Mouse (Mus musculus): ENCODE measurements around the gene Derl3. TPM values are rescaled to one million over a fixed set of nuclear protein-coding genes. Genes with fewer than 3 reads are reported as not detected.

Gene Derl3
- polyA plus RNA-seq, 1 experiment from 2014 or later, result 1.2 TPM

GRCm38 (mm10) chr10:75853452-75853851 is 39.8 kb upstream of the Derl3 start:
- WGBS, result 22% methylated on average over 10 of the region's 10 CpGs
- Histone ChIP-seq H3K4me2 (ENCODE audit: low read length) (no peak overlapping the region), H3K9ac (replicated peaks; ENCODE audit: low read length) (no peak overlapping the region), H3K4me3 (replicated peaks; ENCODE audit: low read depth, low read length) (no peak overlapping the region), H3K27ac (replicated peaks; ENCODE audit: low read depth, low read length) (no peak overlapping the region), H3K27me3 (ENCODE audit: control insufficient read depth, insufficient read depth, low read length) (no peaks in the 10 kb centered on the region), H3K4me1 (ENCODE audit: control insufficient read depth, insufficient read depth, low read length) (peaks cover 8% of the 10 kb centered on the region; the same call in 1 of the 2 replicates), H3K9me3 (ENCODE audit: control insufficient read depth, low read length) (no peaks in the 10 kb centered on the region), H3K36me3 (ENCODE audit: control insufficient read depth, insufficient read depth, low read length) (peaks cover 14% of the 10 kb centered on the region; the same call in 1 of the 2 replicates)
- ATAC-seq (ENCODE audit: low FRiP score, low TSS enrichment) (peak; percentile 48; the same call in 1 of the 2 replicates), DNase-seq (peak; percentile 91)

GRCm38 (mm10) chr10:75854096-75854495 is 39.1 kb upstream of the Derl3 start:
- H3K27me3 ChIP-seq (ENCODE audit: control insufficient read depth, insufficient read depth, low read length), result no peaks in the 10 kb centered on the region
- no peak for DNase-seq
- no peak overlapping the region for H3K27ac ChIP-seq (replicated peaks; ENCODE audit: low read depth, low read length)
- H3K4me3 ChIP-seq (replicated peaks; ENCODE audit: low read depth, low read length), result no peak overlapping the region
- 51% methylated on average over 5 of the region's 5 CpGs for WGBS
- no peak overlapping the region for H3K9ac ChIP-seq (replicated peaks; ENCODE audit: low read length)
- peaks cover 14% of the 10 kb centered on the region; the same call in 1 of the 2 replicates for H3K36me3 ChIP-seq (ENCODE audit: control insufficient read depth, insufficient read depth, low read length)
- no peaks in the 10 kb centered on the region for H3K9me3 ChIP-seq (ENCODE audit: control insufficient read depth, low read length)
- peaks cover 12% of the 10 kb centered on the region for H3K4me1 ChIP-seq (ENCODE audit: control insufficient read depth, insufficient read depth, low read length)
- no peak overlapping the region for H3K4me2 ChIP-seq (ENCODE audit: low read length)
- ATAC-seq (ENCODE audit: low FRiP score, low TSS enrichment), result no peak

GRCm38 (mm10) chr10:75854791-75855190 is 38.4 kb upstream of the Derl3 start:
- 95% methylated on average over 6 of the region's 6 CpGs for WGBS
- Histone ChIP-seq H3K9ac (replicated peaks; ENCODE audit: low read length) (no peak overlapping the region), H3K4me1 (ENCODE audit: control insufficient read depth, insufficient read depth, low read length) (peaks cover 9% of the 10 kb centered on the region), H3K4me3 (replicated peaks; ENCODE audit: low read depth, low read length) (no peak overlapping the region), H3K27ac (replicated peaks; ENCODE audit: low read depth, low read length) (no peak overlapping the region), H3K4me2 (ENCODE audit: low read length) (no peak overlapping the region), H3K27me3 (ENCODE audit: control insufficient read depth, insufficient read depth, low read length) (no peaks in the 10 kb centered on the region), H3K9me3 (ENCODE audit: control insufficient read depth, low read length) (no peaks in the 10 kb centered on the region), H3K36me3 (ENCODE audit: control insufficient read depth, insufficient read depth, low read length) (peaks cover 14% of the 10 kb centered on the region; the same call in 1 of the 2 replicates)
- ATAC-seq (ENCODE audit: low FRiP score, low TSS enrichment) (no peak), DNase-seq (no peak)

GRCm38 (mm10) chr10:75855416-75855981 is 37.7 kb upstream of the Derl3 start:
- Histone ChIP-seq H3K4me1 (ENCODE audit: control insufficient read depth, insufficient read depth, low read length) (peaks cover 12% of the 10 kb centered on the region), H3K27me3 (ENCODE audit: control insufficient read depth, insufficient read depth, low read length) (no peaks in the 10 kb centered on the region), H3K36me3 (ENCODE audit: control insufficient read depth, insufficient read depth, low read length) (peaks cover 14% of the 10 kb centered on the region; the same call in 1 of the 2 replicates), H3K9me3 (ENCODE audit: control insufficient read depth, low read length) (no peaks in the 10 kb centered on the region), H3K9ac (replicated peaks; ENCODE audit: low read length) (no peak overlapping the region), H3K27ac (replicated peaks; ENCODE audit: low read depth, low read length) (no peak overlapping the region), H3K4me3 (replicated peaks; ENCODE audit: low read depth, low read length) (no peak overlapping the region), H3K4me2 (ENCODE audit: low read length) (no peak overlapping the region)
- ATAC-seq (ENCODE audit: low FRiP score, low TSS enrichment) (no peak), DNase-seq (no peak)
- WGBS, result 91% methylated on average over 15 of the region's 15 CpGs

- Histone ChIP-seq H3K4me1 (ENCODE audit: control insufficient read depth, insufficient read depth, low read length) (peaks cover 16% of the 10 kb centered on the region), H3K36me3 (ENCODE audit: control insufficient read depth, insufficient read depth, low read length) (peaks cover 14% of the 10 kb centered on the region; the same call in 1 of the 2 replicates), H3K4me3 (replicated peaks; ENCODE audit: low read depth, low read length) (no peak overlapping the region), H3K27ac (replicated peaks; ENCODE audit: low read depth, low read length) (no peak overlapping the region), H3K27me3 (ENCODE audit: control insufficient read depth, insufficient read depth, low read length) (no peaks in the 10 kb centered on the region), H3K9ac (replicated peaks; ENCODE audit: low read length) (no peak overlapping the region), H3K9me3 (ENCODE audit: control insufficient read depth, low read length) (no peaks in the 10 kb centered on the region), H3K4me2 (ENCODE audit: low read length) (no peak overlapping the region)
- no peak for DNase-seq
- no peak for ATAC-seq (ENCODE audit: low FRiP score, low TSS enrichment)
- WGBS, result 87% methylated on average over 11 of the region's 11 CpGs
Measured at GRCm38 (mm10) chr10:75856155-75856907, 36.9 kb upstream of the Derl3 start.

GRCm38 (mm10) chr10:75856976-75857375 is 36.2 kb upstream of the Derl3 start:
- no peak overlapping the region for H3K4me3 ChIP-seq (replicated peaks; ENCODE audit: low read depth, low read length)
- ATAC-seq (ENCODE audit: low FRiP score, low TSS enrichment), result no peak
- no peak overlapping the region for H3K9ac ChIP-seq (replicated peaks; ENCODE audit: low read length)
- H3K36me3 ChIP-seq (ENCODE audit: control insufficient read depth, insufficient read depth, low read length), result peaks cover 14% of the 10 kb centered on the region; the same call in 1 of the 2 replicates
- no peak overlapping the region for H3K4me2 ChIP-seq (ENCODE audit: low read length)
- H3K27me3 ChIP-seq (ENCODE audit: control insufficient read depth, insufficient read depth, low read length), result no peaks in the 10 kb centered on the region
- WGBS, result 89% methylated on average over 3 of the region's 3 CpGs
- DNase-seq, result no peak
- no peaks in the 10 kb centered on the region for H3K9me3 ChIP-seq (ENCODE audit: control insufficient read depth, low read length)
- peaks cover 16% of the 10 kb centered on the region for H3K4me1 ChIP-seq (ENCODE audit: control insufficient read depth, insufficient read depth, low read length)
- no peak overlapping the region for H3K27ac ChIP-seq (replicated peaks; ENCODE audit: low read depth, low read length)

GRCm38 (mm10) chr10:75857598-75857997 is 35.6 kb upstream of the Derl3 start:
- H3K4me2 ChIP-seq (ENCODE audit: low read length), result no peak overlapping the region
- DNase-seq (no peak), ATAC-seq (ENCODE audit: low FRiP score, low TSS enrichment) (no peak)
- no peaks in the 10 kb centered on the region for H3K27me3 ChIP-seq (ENCODE audit: control insufficient read depth, insufficient read depth, low read length)
- 93% methylated on average over 4 of the region's 4 CpGs for WGBS
- no peaks in the 10 kb centered on the region for H3K9me3 ChIP-seq (ENCODE audit: control insufficient read depth, low read length)
- H3K27ac ChIP-seq (replicated peaks; ENCODE audit: low read depth, low read length), result no peak overlapping the region
- no peak overlapping the region for H3K9ac ChIP-seq (replicated peaks; ENCODE audit: low read length)
- H3K4me3 ChIP-seq (replicated peaks; ENCODE audit: low read depth, low read length), result no peak overlapping the region
- peaks cover 14% of the 10 kb centered on the region; the same call in 1 of the 2 replicates for H3K36me3 ChIP-seq (ENCODE audit: control insufficient read depth, insufficient read depth, low read length)
- H3K4me1 ChIP-seq (ENCODE audit: control insufficient read depth, insufficient read depth, low read length), result peaks cover 16% of the 10 kb centered on the region

- H3K27ac ChIP-seq (replicated peaks; ENCODE audit: low read depth, low read length), result peak overlapping the region; percentile 94
- H3K4me3 ChIP-seq (replicated peaks; ENCODE audit: low read depth, low read length), result peak overlapping the region; percentile 63
- H3K4me2 ChIP-seq (ENCODE audit: low read length), result peak overlapping the region; percentile 82
- peaks cover 14% of the 10 kb centered on the region; the same call in 1 of the 2 replicates for H3K36me3 ChIP-seq (ENCODE audit: control insufficient read depth, insufficient read depth, low read length)
- H3K4me1 ChIP-seq (ENCODE audit: control insufficient read depth, insufficient read depth, low read length), result peaks cover 16% of the 10 kb centered on the region
- WGBS, result 4% methylated on average over 26 of the region's 27 CpGs
- H3K9ac ChIP-seq (replicated peaks; ENCODE audit: low read length), result peak overlapping the region; percentile 84
- no peaks in the 10 kb centered on the region for H3K27me3 ChIP-seq (ENCODE audit: control insufficient read depth, insufficient read depth, low read length)
- H3K9me3 ChIP-seq (ENCODE audit: control insufficient read depth, low read length), result no peaks in the 10 kb centered on the region
- peak; percentile 80 for DNase-seq
- ATAC-seq (ENCODE audit: low FRiP score, low TSS enrichment), result peak; percentile 75
Measured at GRCm38 (mm10) chr10:75859107-75859746, 34.0 kb upstream of the Derl3 start.

All from midbrain, embryonic 14.5 days (tissue).